Mouse (Mus musculus) liver, adult (tissue): ENCODE results near the gene Vps72.

Experiments
- GATA4 ChIP-seq: IDR thresholded peaks from 2 replicates; pipeline ENCODE4 v1.6.1; 2014; ENCODE audit warnings: mild to moderate bottlenecking, low read length; ENCODE audit not compliant: insufficient replicate concordance

Vps72 gene

DNA sequence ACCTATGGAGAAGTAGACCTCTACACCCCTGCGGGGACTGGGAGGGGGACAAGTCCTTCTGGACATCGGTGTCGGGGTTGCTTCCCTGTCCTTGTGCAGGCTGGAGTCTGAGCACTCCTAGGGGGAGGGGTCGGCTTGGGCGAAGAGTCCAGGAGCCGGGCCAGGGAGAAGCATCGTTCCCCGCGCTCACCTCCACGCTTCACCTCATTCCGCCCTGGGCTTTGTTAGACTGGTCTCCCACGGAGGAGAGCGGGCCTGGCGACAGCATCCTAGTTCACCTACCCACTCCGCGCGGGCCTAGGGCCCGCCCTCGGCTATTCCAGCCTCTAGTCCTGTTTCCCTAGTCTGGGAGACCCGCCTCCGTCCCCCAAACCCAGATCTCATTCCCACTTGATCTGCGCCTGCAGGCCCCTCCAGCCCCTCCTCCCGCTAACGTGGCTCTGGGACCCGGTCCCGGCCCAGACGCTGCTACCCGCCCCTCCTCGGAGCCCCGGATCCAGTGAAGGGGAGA lies 50.3 kb downstream of the Vps72 start:
- TF ChIP-seq GATA4: no peak

DNA sequence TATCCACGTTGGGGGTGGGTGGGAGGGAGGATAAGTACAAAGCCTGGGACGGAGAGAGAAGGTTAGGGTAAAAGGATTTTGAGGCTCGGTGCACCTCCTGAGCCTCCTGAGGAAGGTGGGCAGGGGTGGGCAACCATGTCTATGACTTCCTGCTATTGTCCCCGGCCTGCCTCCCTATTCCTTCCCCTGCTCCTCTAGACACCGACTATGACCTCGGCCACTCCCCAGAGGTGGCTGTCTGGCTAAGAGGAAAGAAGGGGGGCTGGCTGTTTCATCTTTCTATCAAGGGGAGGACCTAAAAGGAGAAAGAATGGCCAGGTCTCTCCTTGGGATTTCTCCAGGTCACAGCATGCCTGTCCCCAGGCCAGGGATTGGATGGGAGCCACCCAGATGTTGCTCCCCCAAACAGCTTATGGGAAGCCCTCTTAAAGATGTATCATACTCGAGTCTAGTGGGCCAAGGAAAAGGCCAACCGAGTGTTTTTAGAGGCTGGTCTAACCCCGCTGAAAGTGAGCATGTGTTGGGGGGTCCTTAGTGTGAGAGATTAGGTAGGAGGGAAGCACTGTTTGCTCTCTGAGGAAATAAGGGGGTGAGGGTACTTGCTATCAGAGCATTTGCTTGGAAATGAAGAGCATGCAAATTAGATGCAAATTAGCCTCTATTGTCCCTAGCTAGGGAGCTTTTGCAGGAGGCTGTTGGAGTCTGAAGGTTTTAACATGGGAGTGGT lies 51.0 kb downstream of the Vps72 start:
- TF ChIP-seq GATA4: no peak

DNA sequence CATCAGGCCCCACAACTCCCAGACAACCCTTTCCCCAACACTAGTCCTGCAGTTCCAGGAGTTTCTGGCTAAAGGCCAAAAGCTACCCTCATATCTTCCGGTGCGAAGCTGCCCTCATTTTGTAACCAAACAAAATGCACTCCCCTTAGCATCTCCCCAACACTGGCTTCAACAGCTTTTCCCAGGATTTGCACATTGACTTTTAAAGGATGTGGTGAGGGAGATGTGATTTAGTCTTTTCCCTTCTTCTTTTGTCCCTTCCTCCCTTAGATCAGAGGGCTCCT lies 51.5 kb downstream of the Vps72 start:
- no peak for TF ChIP-seq GATA4

DNA sequence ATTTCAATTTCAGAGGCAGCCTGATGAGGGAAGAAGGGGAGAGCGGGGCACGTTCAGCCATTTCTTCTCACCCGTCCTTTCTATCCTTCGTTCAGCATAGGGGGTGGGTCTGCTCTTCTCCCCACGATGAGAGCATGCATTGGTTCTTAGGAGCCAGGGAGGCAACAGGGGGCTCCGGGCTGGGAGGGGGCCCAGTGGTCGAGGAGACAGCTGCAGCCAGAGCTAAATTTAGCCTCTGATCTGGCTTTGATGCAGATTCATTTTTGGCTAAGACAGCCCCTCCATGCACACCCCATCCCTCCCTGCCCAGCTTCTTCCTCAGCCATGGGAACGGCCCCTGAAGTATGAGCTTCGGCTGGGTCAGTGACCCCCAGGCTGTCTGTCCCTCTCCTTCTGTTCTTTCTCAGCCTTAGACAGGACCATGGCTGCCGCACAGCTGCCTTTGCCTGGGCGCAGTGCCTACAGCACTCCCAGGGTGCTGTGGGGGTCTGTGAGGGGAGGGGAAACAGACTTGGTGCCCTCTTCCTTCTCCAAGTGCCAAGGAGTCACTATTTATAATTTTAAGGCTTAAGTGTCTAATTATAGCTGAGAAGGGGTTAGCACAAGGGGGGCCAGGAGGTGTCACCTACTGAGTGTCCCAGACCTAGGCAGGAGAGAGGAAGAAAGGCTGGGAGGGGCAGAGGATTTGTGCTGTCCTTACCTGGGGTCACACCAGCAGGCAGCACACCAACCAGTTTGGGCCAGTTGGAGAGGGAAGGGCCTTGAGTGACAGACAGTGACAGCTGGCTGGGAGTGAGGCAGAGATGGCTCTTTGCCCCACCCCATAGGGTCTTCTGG lies 52.8 kb downstream of the Vps72 start:
- TF ChIP-seq GATA4: no peak

DNA sequence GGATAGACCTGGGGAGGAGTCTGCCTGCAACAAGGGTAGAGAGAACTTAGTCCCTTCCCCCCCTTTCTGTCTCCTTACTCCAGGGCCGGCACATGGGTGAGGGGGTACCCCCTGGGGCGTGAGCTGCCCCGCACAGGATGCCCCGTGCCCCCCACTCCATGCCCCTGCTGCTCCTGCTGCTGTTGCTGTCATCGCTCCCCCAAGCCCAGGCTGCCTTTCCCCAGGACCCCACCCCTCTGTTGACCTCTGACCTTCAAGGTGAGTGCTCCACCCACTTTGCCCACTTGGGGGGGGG lies 53.4 kb downstream of the Vps72 start:
- no peak for TF ChIP-seq GATA4

DNA sequence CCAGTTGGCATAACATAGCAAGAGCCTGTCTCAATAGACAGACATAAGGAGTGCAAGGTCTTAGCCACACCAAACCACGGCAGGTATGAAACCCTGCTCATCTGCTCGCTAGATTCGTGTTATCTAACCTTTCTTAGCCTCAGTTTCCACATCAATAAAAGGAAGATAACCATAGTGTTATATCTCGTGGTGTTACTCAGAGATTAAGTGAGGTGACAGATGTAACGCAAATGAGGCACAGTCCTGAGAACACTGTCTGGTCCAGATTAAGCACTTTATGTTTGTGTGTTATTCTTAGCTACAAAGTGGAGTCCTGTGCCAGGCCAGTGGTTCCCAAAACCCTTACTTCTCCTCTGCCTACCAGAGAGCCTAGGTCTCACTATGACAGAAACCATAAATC lies 54.0 kb downstream of the Vps72 start:
- no peak for TF ChIP-seq GATA4

DNA sequence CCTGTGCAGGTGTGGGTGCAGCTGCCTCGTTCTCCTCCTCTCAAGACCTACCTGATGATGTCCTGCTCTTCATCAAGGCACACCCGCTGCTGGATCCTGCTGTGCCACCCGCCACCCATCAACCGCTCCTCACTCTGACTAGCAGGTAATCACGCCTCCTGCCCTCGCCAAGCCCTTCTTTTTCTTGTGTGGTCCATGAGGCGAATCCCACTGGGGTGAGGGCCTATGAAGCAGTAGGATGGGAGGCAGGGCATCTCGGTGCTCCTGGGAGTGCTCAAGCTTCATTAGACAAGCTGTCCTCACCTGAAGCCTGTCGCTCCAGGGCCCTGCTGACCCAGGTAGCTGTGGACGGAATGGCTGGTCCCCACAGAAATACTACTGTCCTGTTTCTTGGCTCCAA lies 59.2 kb downstream of the Vps72 start:
- no peak for TF ChIP-seq GATA4

DNA sequence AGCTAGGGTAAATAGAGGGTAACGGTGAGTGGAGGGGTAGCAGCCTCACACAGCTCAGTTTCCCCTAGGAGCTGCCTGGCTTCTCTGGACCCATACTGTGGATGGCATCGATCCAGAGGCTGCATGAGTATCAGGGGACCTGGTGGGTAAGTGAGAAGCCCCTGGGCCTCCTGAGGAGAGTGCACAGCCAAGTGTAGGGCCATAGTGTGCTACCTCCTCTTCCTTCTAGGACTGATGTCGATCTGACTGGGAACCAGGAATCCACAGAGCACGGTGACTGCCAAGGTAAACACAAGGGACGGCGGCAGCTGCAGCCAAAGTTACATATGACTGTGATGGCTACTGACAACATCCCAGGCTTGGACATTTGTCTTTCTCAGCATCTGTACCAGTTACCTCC lies 60.3 kb downstream of the Vps72 start:
- TF ChIP-seq GATA4: no peak
